Mouse (Mus musculus): ENCODE results near the gene Tdp2.
"Not testable (repeated sequence)": the region's sequence is repeated elsewhere in the genome, so short reads cannot be mapped to it uniquely, and the experiment has no call there.

The Tdp2 gene

GRCm38 (mm10) chr13:24825587-24825986, 5.9 kb upstream of the Tdp2 start:
- no peak for DNase-seq (ENCODE audit: low spot score)

GRCm38 (mm10) chr13:24826116-24826515, 5.4 kb upstream of the Tdp2 start:
- no peak for DNase-seq (ENCODE audit: low spot score)

GRCm38 (mm10) chr13:24830756-24831352, 625 bp upstream of the Tdp2 start:
- no peak for DNase-seq (ENCODE audit: low spot score)

- no peak for DNase-seq (ENCODE audit: low spot score)
These were observed 792 bp downstream of the Tdp2 start for GRCm38 (mm10) chr13:24832131-24832810.

GRCm38 (mm10) chr13:24832811-24833155, 1.3 kb downstream of the Tdp2 start:
- no peak for DNase-seq (ENCODE audit: low spot score)

GRCm38 (mm10) chr13:24837765-24838164, 6.3 kb downstream of the Tdp2 start:
- DNase-seq (ENCODE audit: low spot score): not testable (repeated sequence)

GRCm38 (mm10) chr13:24839831-24840230, 8.4 kb downstream of the Tdp2 start:
- no peak for DNase-seq (ENCODE audit: low spot score)

- DNase-seq (ENCODE audit: low spot score): no peak
These were observed 10.2 kb downstream of the Tdp2 start for GRCm38 (mm10) chr13:24841702-24842101.

GRCm38 (mm10) chr13:24844983-24845955, 13.8 kb downstream of the Tdp2 start, which contains the start of gene D130043K22Rik:
TSS of gene D130043K22Rik (plus strand) at chr13:24845135.
- DNase-seq (ENCODE audit: low spot score): peak; percentile 62

- no peak for DNase-seq (ENCODE audit: low spot score)
These were observed 17.8 kb downstream of the Tdp2 start for GRCm38 (mm10) chr13:24849318-24849717.

- no peak for DNase-seq (ENCODE audit: low spot score)
These were observed 20.5 kb downstream of the Tdp2 start for GRCm38 (mm10) chr13:24851989-24852388.

- no peak for DNase-seq (ENCODE audit: low spot score)
These were observed 21.1 kb downstream of the Tdp2 start for GRCm38 (mm10) chr13:24852570-24852969.

- DNase-seq (ENCODE audit: low spot score): no peak
These were observed 27.6 kb downstream of the Tdp2 start for GRCm38 (mm10) chr13:24859115-24859514.

- no peak for DNase-seq (ENCODE audit: low spot score)
These were observed 29.6 kb downstream of the Tdp2 start for GRCm38 (mm10) chr13:24861084-24861483.

GRCm38 (mm10) chr13:24862021-24862420, 30.5 kb downstream of the Tdp2 start:
- no peak for DNase-seq (ENCODE audit: low spot score)

GRCm38 (mm10) chr13:24862520-24862919, 31.0 kb downstream of the Tdp2 start:
- peak; percentile 40 for DNase-seq (ENCODE audit: low spot score)

- no peak for DNase-seq (ENCODE audit: low spot score)
These were observed 35.2 kb downstream of the Tdp2 start for GRCm38 (mm10) chr13:24866430-24867402.

- no peak for DNase-seq (ENCODE audit: low spot score)
These were observed 36.3 kb downstream of the Tdp2 start for GRCm38 (mm10) chr13:24867789-24868188.

- DNase-seq (ENCODE audit: low spot score): no peak
These were observed 36.8 kb downstream of the Tdp2 start for GRCm38 (mm10) chr13:24868233-24868632.

- no peak for DNase-seq (ENCODE audit: low spot score)
These were observed 48.0 kb downstream of the Tdp2 start for GRCm38 (mm10) chr13:24879359-24880040.

GRCm38 (mm10) chr13:24880208-24880607, 48.7 kb downstream of the Tdp2 start:
- no peak for DNase-seq (ENCODE audit: low spot score)

All from ovary, postnatal 36 days (tissue).